Mouse (Mus musculus) adrenal gland, adult 18-20 months (tissue): ENCODE measurements at regions not wholly inside any gene's neighbourhood (a gene's known extent, or its start where the extent isn't known, plus 50 kb on each side); places are given as distances from the start of the nearest gene placed in this dataset.
A peak's percentile ranks its signal among the peaks of the same experiment; 100 is the strongest.

Experiments used
- DNase-seq, 2 experiments: peaks; one replicate each; pipeline ENCODE4 v3.0.0; 2021 to 2022; ENCODE audit warnings: low spot score in 2 of 2

GRCm38 (mm10) chrX:11646681-11647526, 319.3 kb downstream of the H2al1j start:
- DNase-seq: no peak

DNA sequence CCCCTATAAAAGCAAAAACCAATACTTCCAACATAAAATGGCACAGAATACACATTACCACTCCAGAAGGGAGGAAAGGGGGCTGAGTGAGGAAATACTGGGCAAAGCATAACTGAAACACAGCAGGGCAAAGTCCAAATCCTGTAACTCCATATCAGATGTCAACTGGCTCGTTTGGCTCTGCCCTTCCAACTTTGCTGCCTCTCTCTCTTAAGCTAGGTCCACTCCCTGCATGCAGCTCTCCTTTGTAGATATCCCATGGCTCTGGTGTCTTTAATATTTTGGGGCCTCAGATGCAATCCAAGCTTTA, 319.9 kb downstream of the H2al1j start:
- DNase-seq: no peak

DNA sequence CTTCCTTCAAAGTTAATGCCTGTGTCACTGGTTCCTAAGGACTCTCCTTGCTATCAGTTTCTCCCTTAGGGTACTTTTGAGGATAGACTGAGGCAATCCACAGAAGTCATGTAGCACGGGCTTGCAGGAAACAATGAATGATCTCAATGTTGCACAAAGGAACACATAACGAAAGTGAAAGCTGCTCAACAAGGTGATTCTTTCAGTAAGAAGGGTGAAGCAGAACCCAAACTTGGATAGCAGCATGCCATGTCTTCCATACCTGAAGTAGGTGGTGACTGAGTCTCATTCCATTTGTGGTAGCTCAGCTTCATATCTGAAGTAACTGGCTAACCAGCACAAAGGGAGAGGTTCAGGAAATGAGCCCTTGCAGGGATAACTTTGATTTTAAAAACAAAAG, 325.7 kb downstream of the H2al1j start:
- no peak for DNase-seq

- DNase-seq: no peak
Measured at GRCm38 (mm10) chrX:11654976-11655375, 327.4 kb downstream of the H2al1j start.

DNA sequence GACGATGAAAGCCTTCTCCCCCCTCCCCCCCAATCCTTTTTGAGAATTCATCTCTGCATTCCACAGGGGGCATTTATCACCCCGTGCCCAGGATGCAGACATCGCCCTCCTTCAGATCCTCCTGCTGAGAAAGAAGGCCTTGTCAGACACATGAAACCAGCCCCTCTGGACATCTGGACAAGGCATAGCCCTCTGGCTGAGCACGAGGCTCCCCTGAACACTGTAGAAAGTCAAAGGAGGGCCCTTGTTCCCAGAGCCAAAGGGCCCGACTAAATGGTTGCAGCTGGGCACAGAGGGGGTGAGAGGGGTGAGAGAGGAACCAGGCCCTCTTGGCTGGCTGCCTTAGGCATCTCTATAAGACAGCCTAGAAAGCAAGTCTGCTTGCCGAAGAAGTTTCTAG, 327.8 kb downstream of the H2al1j start:
- no peak for DNase-seq

DNA sequence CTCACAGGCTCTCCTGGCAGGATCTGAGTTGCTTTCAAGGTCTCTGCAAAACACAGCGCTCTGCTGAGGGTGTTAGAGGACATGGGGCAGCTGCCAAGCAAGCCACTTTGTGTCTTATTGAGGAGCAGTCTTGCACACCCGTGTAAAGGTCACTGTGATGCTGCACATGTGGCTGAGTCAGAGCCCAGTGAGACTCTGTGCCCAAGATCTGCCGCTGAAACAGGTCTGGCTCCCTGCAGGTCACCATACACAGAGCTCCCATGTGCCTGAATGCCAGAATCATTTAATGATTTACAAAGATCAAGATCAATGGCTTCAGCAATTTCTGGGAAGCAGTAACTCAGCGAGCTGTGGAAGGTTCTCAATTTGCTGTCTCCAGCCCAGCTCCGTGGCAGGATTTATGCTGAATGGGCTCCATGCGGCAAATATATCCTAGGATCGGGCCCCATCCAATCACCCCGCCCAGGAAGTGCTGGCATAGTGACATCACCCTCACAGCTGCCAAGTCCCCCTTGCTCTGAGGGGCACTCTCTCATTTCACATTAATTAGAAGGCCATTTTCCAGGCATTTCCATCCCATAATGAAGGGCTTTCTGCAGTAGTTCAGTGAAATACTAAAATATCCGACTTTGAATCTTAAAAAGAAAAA, 330.1 kb downstream of the H2al1j start:
- no peak for DNase-seq

DNA sequence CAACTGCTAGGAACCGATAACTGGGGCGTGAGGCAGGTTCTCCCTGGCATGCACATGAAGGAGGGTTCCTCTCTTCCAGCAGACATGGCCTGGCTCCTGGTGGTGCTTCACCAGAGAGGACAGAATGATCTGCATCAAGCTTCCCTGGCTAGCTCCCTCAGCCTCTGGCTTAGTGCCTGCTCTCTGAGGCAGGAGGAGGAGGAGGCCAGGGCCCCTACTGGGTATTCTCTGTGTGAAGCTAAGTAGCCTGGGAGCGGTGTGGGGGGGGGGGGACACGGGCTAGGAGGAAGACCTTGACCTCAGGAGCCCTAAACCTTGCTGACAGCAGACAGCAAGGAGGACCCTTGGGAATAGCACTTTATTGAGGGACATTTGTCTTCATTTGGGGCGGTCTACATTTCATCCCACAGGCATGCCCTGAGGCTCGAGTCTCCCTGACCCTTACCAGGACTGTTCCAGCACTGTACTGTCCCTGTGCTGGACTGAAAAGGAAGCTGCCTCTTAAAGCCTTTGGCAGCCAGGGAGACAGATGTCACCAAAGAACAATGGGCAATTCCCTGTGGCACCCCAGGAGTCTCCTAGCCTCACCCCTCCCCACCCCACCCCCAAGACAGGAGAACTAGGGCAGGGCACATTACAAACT, 335.7 kb downstream of the H2al1j start:
- DNase-seq: no peak

DNA sequence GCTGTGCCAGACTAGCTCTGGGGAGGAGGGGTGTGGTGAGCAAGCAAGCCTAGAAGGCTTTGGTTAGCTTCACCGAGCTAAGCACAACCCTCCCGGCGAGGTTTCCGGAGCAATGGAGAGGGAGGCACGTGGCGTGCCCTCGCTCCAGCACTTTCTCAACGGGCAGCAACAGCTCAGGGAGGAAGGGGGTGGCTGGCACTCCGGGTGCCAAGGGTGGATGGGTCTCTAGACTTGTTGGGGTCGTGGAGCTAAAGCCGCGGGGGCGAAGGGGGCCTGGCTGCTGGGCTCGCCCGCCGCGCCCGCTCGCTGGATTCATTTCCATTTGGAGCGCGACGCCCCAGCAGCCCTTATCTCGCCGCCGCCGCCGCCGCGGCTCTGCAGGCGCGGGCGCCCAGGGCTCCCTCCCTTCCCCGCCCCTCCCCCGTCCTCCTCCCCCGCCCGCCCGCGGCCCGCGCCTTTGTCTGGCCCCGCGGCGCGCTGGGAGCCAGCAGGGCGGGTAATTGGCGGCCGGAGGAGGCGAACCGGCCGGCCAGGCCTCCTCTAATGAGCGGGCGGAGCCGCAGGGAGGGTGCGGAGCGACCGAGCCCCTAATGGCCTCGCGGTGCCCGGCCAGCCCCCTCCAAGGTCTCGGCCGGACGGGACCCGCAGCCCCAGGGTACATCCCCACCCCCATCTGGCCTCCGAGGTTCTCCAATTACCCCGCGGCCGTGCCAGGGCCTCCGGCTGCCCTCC, 336.9 kb downstream of the H2al1j start:
- DNase-seq: peak; percentile 42 to 51

- no peak for DNase-seq
Measured at GRCm38 (mm10) chrX:11665077-11665974, 337.7 kb downstream of the H2al1j start.

- no peak for DNase-seq
Measured at GRCm38 (mm10) chrX:11666517-11666916, 338.9 kb downstream of the H2al1j start.

DNA sequence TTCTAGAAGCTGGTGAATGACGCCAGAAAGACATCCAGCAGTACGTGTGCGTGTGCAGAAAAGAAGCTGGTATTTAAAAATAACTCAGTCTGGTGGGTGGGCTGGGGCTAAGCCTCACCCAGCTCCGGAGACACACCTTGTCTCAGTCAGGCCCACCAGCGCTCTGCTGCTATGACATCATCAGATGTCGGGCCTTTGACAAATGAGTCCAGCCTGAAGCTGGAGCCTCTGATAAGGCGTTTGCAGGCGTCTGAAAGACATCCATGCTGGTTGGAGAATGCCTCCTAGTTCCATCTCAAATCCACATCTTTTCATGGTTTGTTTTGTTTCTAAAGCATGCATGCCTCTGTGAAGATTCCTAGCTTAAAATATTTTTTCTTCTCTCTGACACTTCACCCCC, 344.2 kb downstream of the H2al1j start:
- DNase-seq: no peak

DNA sequence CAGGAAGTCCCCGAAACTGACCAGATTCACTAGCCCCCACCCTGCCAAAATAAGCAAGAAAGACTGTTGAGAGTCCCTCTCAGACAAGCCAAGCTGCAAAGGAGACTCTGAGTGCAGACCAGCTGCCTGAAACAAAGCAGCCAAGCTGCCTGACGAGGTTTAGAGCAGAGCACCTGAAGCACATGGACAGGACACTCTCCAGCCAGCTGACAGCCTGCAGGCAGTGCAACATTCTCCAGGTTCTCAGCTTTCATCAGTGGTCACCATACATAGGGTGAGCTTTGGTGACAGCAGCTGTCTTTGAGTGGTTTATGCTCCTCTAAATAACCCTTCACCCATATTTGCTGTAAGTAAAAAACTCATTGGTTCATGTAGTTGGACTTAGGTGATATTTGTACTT, 350.5 kb downstream of the H2al1j start:
- no peak for DNase-seq

GRCm38 (mm10) chrX:11681274-11681673, 353.7 kb downstream of the H2al1j start:
- DNase-seq: no peak

- no peak for DNase-seq
Measured at GRCm38 (mm10) chrX:11689989-11690405, 362.4 kb downstream of the H2al1j start.

- DNase-seq: no peak
Measured at GRCm38 (mm10) chrX:11690446-11690845, 362.8 kb downstream of the H2al1j start.

DNA sequence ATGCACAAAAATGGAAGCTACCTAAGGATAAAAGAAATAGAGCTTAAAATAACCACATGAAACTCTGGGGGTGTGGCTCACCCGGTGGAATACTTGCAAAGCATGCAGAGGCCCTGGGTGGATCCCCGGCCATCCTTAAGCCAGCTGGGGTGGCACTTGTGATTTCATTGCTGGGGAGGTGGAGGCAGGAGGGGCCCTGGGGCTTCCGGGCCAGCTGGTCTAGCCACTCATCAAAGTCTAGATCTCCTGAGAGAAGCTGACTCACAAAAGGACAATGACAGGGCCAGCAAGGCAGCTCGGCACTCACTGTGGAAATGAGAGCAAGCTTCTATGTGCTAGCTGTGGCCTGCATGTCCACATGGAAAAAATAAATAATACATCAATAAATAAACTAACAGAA, 363.4 kb downstream of the H2al1j start:
- no peak for DNase-seq

GRCm38 (mm10) chrX:11696565-11696964, 368.9 kb downstream of the H2al1j start:
- no peak for DNase-seq

- DNase-seq: no peak
Measured at GRCm38 (mm10) chrX:11701095-11701494, 373.5 kb downstream of the H2al1j start.

DNA sequence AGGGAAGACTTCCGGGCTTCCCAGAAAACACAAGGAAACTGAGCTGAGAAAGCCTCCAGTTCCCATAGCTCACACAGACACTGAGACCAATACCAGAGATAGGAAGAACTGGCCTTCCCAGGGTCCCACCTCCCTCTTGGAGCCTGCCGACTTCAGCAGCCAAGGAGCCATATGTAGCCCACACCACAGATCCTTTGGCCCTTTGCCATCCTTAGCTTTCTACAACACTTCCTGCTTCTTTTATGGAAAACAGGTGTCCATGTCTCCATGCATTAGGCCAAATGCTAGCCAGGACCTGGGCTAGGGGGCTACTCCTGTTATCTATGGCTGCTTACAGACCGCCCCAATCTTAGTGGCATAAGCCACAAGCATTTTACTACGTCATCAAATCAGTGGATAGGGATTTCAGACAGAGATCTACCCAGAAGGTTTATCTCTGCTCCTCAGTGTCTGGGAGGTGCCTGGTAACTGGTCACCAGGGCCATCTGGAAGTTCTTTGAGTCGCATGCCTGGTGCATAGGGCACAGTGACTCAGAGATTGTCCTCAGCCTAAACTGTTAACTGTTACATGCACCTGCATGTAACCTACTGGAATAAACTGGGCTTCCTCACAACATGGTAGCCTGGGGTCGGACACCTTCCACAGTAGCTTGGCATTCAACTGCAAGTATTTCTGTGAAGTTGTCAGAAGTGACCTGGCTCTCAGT, 378.4 kb downstream of the H2al1j start:
- DNase-seq: no peak

DNA sequence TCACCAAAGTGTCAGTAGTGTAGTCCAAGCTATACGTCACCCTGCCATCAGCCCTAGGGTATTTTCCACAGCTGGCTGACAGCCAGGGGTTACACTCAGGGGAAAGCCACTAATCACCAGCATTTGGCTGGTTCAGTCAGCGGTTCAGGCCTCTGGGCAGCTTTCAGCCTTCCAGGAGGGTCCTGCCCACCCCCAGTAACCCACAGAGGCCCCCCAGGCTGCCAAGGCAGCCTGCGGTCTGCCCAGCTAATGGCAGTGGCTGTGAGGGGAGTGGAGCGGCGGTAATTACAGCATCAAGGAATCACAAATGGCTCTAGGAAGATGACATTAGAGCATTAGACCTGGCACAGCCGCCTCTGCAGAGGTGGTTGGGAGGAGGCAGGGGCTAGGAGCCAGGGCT, 379.7 kb downstream of the H2al1j start:
- no peak for DNase-seq
